Mouse (Mus musculus) liver, adult 2 months (tissue): ENCODE results near the gene Sars2. TPM values are rescaled to one million over a fixed set of nuclear protein-coding genes. Genes with fewer than 3 reads are reported as not detected.

Source experiments
- DNase-seq: peaks from one replicate; pipeline ENCODE4 v3.0.0-alpha.2; 2011; ENCODE audit warnings: low read depth, low spot score; ENCODE audit errors: extremely low read depth
- H3K27ac ChIP-seq: fragments of 200-500 bp; replicated peaks from 2 replicates; pipeline ENCODE4 v1.5.1; 2012; ENCODE audit warnings: low read depth, mild to moderate bottlenecking, control low read depth, inconsistent platforms, low read length; ENCODE audit not compliant: insufficient read depth
- H3K27me3 ChIP-seq: fragments of 200-500 bp; 2 replicates; pipeline ENCODE4 v1.6.1; 2012; ENCODE audit warnings: mild to moderate bottlenecking, moderate library complexity, low read length, inconsistent platforms; ENCODE audit not compliant: control insufficient read depth, insufficient read depth
- H3K36me3 ChIP-seq: fragments of 200-500 bp; 2 replicates; pipeline ENCODE4 v1.6.1; 2012; ENCODE audit warnings: low read length, inconsistent platforms; ENCODE audit not compliant: control insufficient read depth, insufficient read depth
- H3K4me1 ChIP-seq: fragments of 200-500 bp; 2 replicates; pipeline ENCODE4 v1.6.1; 2011; ENCODE audit warnings: low read length; ENCODE audit not compliant: control insufficient read depth, insufficient read depth
- H3K4me3 ChIP-seq: fragments of 200-500 bp; 2 replicates; pipeline ENCODE4 v1.5.1; 2011; ENCODE audit warnings: low read depth, mild to moderate bottlenecking, control low read depth, low read length, moderate library complexity; ENCODE audit not compliant: insufficient read depth
- H3K79me2 ChIP-seq: fragments of 200-500 bp; 2 replicates; pipeline ENCODE4 v1.6.1; 2012; ENCODE audit warnings: inconsistent platforms, mild to moderate bottlenecking, low read length, moderate library complexity; ENCODE audit not compliant: control insufficient read depth, insufficient read depth
- H3K9ac ChIP-seq: fragments of 200-500 bp; 2 replicates; pipeline ENCODE4 v1.6.1; 2012; ENCODE audit warnings: low read depth, mild to moderate bottlenecking, control low read depth, inconsistent platforms, low read length
- CTCF ChIP-seq: fragments of 200-500 bp; IDR thresholded peaks from 2 replicates; pipeline ENCODE4 v1.5.1; 2011; ENCODE audit warnings: low read depth, low read length, control low read depth
- POLR2A ChIP-seq: fragments of 200-500 bp; IDR thresholded peaks from 2 replicates; pipeline ENCODE4 v1.6.1; 2011; ENCODE audit warnings: low read length, control low read depth; ENCODE audit not compliant: insufficient read depth; ENCODE audit errors: extremely low read depth
- WGBS: fragments of 180-500 bp; shearing (Covaris S2); methylation state at CpG from one replicate; pipeline ENCODE4 v1.1.7; 2018; 5-methylcytosine and 5-hydroxymethylcytosine counted together
- polyA plus RNA-seq: library from polyadenylated mRNA; depleted of rRNA; stranded (reverse); fragments of >200 nt; gene quantifications from 2 replicates; pipeline ENCODE4 v1.2.3, GENCODE M21; 2012
- total RNA-seq: library from RNA; depleted of rRNA; stranded (reverse); fragments of >200 nt; gene quantifications from 2 replicates; pipeline ENCODE4 v1.2.3, GENCODE M21; 2014

Gene Sars2
- total and polyA plus RNA-seq, 2 experiments, result 4.6 to 25.3 TPM

DNA sequence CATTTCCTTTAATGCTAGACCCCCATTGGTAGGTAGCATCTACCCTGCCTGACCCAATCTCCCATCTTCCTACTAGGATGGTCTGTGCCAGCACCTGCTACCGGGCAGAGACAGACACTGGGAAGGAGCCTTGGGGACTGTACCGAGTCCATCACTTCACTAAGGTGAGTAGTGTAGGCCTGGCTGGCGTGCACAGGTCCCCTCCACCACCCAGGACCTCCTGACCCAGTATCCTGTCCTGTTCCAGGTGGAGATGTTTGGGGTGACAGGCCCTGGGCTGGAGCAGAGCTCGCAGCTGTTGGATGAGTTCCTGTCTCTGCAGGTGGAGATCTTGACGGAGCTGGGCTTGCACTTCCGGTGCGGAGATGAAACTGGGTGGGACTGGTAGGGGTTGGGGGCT is 8.1 kb downstream of the Sars2 start:
- no peak overlapping the region for H3K27ac ChIP-seq
- H3K4me3 ChIP-seq, result no peak overlapping the region
- H3K36me3 ChIP-seq, result no peaks in the 10 kb centered on the region
- WGBS, result 96% methylated on average over 7 of the region's 7 CpGs
- no peaks in the 10 kb centered on the region for H3K4me1 ChIP-seq
- no peak for DNase-seq
- no peaks in the 10 kb centered on the region for H3K27me3 ChIP-seq
- no peak overlapping the region for H3K9ac ChIP-seq
- no peaks in the 10 kb centered on the region for H3K79me2 ChIP-seq
- no peak for TF ChIP-seq POLR2A
- no peak for TF ChIP-seq CTCF

DNA sequence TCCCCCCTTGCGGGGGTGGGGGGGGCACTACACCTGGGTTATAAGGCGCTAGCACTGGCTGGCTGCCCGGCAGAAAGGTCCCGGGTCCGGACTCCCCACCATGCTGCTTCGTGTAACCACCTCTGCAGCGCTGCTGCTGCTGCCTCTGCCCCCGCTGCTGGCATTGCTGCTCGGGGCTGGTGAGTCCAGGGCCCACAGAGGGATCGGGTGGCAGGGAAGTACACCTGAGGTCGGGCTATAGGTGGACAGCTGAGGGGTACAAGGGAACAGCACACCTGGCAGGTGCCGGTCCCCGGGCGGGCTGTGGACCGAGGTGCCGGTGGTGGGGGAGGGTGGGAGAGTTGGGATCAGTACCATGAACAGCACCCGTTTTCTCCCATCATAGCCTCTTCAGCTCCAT is 14.3 kb downstream of the Sars2 start, which contains the start of gene Ccer2:
Ccer2 (plus strand) TSS at position 96 of the 400 bp plus-strand sequence.
- 4% methylated on average over 17 of the region's 17 CpGs for WGBS

DNA sequence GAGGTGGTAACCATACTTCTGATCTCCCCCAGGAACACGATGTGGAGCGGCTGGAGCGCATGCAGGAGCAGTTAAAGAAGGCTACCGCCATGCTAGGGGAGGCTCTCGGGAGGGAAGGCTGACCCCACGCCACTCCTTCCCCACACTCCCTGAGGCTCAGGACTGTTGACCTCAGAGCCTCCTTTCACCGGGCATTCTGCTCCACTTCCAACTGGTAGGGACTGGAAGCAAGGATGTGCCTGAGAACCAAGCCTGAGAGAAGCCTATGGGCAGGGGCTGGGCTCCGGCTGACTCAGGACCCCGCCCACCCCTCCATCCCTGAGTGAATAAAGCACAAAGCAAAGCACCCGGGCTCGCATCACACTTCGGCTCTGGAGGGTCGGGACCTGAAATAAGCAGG is 16.8 kb downstream of the Sars2 start:
- no peak overlapping the region for H3K27ac ChIP-seq
- no peak for DNase-seq
- H3K27me3 ChIP-seq, result no peaks in the 10 kb centered on the region
- H3K36me3 ChIP-seq, result peaks cover 3% of the 10 kb centered on the region; the same call in 1 of the 2 replicates
- 93% methylated on average over 13 of the region's 13 CpGs for WGBS
- no peaks in the 10 kb centered on the region for H3K4me1 ChIP-seq
- TF ChIP-seq POLR2A (no peak), CTCF (no peak)
- H3K79me2 ChIP-seq, result no peaks in the 10 kb centered on the region
- H3K4me3 ChIP-seq, result no peak overlapping the region
- H3K9ac ChIP-seq, result no peak overlapping the region

More for the DNA sequence above, 14.3 kb downstream of the Sars2 start, which contains the start of gene Ccer2:
- no peaks in the 10 kb centered on the region for H3K27me3 ChIP-seq
- no peaks in the 10 kb centered on the region for H3K4me1 ChIP-seq
- no peaks in the 10 kb centered on the region for H3K79me2 ChIP-seq
- H3K4me3 ChIP-seq, result no peak within 1 kb of the TSS
- TF ChIP-seq POLR2A (no peak), CTCF (no peak)
- DNase-seq, result no peak
- H3K9ac ChIP-seq, result no peak within 1 kb of the TSS
- H3K27ac ChIP-seq, result no peak within 1 kb of the TSS
- H3K36me3 ChIP-seq, result peaks cover 3% of the 10 kb centered on the region; the same call in 1 of the 2 replicates

DNA sequence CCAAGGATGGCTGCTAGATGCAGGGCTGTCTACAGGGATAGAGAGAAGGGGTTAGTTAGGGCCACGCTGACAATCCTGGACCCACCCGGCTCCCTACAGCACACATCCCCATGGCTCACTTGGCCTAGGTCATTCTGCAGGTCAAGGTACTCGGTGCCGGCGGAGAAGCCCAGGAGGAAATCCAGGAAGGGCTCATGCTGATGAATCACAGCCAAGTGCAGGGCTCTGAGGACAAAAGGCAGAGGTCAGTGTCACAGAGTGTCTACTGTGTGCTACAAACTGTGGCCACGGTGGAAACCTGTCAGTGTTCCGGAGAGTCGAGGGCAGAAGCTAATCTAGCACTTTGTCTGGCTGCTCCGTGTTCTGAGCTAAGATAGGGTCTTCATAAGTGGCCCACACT is 20.1 kb downstream of the Sars2 start:
- H3K36me3 ChIP-seq, result peaks cover 3% of the 10 kb centered on the region; the same call in 1 of the 2 replicates
- WGBS, result 22% methylated on average over 9 of the region's 9 CpGs
- peaks cover 5% of the 10 kb centered on the region for H3K4me1 ChIP-seq
- H3K27me3 ChIP-seq, result no peaks in the 10 kb centered on the region
- peak; percentile 82 for DNase-seq
- H3K27ac ChIP-seq, result no peak overlapping the region
- peaks cover 18% of the 10 kb centered on the region; the same call in 1 of the 2 replicates for H3K79me2 ChIP-seq
- no peak overlapping the region for H3K4me3 ChIP-seq
- TF ChIP-seq POLR2A, result no peak
- TF ChIP-seq CTCF, result no peak
- H3K9ac ChIP-seq, result no peak overlapping the region

DNA sequence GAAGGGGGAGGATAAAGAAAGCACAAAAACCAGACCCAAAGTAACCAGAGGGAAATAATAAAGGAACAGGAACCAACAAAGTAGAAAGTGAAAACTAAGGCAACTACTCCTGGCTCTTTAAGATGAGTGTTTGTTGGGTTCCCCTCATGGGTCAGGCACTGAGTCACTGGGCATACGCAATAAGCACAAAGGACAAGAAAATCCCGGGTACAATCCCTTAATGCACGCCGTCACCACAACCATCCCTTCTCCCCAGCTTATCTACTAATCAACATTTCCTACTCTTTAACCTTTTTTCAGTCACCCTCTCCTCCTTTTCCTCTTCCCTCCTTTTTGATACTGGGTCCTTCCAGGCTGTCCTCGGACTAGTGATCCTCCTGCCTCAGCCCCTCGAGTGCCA is 23.4 kb downstream of the Sars2 start:
- peaks cover 11% of the 10 kb centered on the region for H3K4me1 ChIP-seq
- 55% methylated on average over 6 of the region's 6 CpGs for WGBS
- H3K36me3 ChIP-seq, result no peaks in the 10 kb centered on the region; the same call in 1 of the 2 replicates
- no peaks in the 10 kb centered on the region for H3K27me3 ChIP-seq
- H3K27ac ChIP-seq, result no peak overlapping the region
- H3K9ac ChIP-seq, result no peak overlapping the region
- peaks cover 28% of the 10 kb centered on the region; the same call in 1 of the 2 replicates for H3K79me2 ChIP-seq
- DNase-seq, result no peak
- TF ChIP-seq POLR2A (no peak), CTCF (no peak)
- peak overlapping the region; percentile 99; the same call in 1 of the 2 replicates for H3K4me3 ChIP-seq

DNA sequence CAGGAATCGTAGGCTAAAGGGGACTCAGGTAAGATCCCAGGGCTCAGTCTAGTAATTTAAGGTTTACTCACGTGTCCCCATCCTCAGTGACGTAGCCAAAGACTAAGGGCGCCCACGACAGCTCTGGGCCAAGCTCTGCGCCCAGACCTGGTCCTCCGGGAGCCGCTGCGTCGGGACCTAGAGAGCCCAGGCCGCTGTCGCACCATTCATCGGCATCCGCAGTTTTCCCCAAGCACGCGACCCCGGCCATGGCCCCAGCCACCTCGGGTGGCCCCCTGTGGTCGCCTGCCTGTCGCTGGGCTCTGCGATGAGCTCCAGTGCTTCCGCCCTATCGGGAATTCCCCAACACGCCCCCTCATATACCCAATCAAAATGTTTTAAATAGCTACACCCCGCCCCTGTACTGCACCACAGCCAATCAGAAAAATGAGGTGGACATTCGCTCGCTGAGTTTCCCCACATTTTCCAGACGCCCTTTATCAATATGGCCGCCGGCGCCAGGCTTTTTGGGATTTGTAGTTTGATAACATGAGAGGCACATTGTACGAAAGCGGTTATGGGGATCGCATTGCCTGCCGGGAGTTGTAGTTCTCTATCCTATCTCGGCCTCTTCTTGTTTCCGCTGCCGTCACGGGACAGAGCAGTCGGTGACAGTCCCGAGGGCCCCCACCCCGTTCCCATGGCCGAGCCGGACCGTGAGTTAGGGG is 24.5 kb downstream of the Sars2 start, which contains the start of gene Sirt2:
Sirt2 (plus strand) TSS at position 563 of the 707 bp plus-strand sequence.
- Histone ChIP-seq H3K36me3 (no peaks in the 10 kb centered on the region), H3K4me3 (peak within 1 kb of the TSS; percentile 99), H3K9ac (peak within 1 kb of the TSS; percentile 87), H3K27ac (peak within 1 kb of the TSS; percentile 84), H3K4me1 (peaks cover 11% of the 10 kb centered on the region), H3K79me2 (peaks cover 35% of the 10 kb centered on the region; the same call in 1 of the 2 replicates), H3K27me3 (no peaks in the 10 kb centered on the region)
- TF ChIP-seq POLR2A (0 out of 2 replicates have a peak, but pooled peaks have one; percentile 42), CTCF (no peak)
- DNase-seq, result peak; percentile 97
- WGBS, result under 1% methylated on average over 45 of the region's 45 CpGs
